Mouse (Mus musculus) lung, postnatal 0 days (tissue): Measurements from ENCODE around the gene Wdr26. TPM values are rescaled to one million over a fixed set of nuclear protein-coding genes. Genes with fewer than 3 reads are reported as not detected.

Source experiments
- ATAC-seq: fragments of 200-750 bp; cut with Nextera tagmentation; 2 replicates; pipeline ENCODE4 v1.8.0; 2017; ENCODE audit warnings: moderate library complexity
- DNase-seq: peaks from one replicate; pipeline ENCODE4 v3.0.0-alpha.2; 2016; ENCODE audit warnings: low spot score
- H3K27ac ChIP-seq: fragments of 300-500 bp; sonication (generic); 2 replicates; pipeline ENCODE4 v1.5.1; 2014; ENCODE audit warnings: antibody characterized with exemption, mild to moderate bottlenecking, low read length, mixed read lengths
- H3K27me3 ChIP-seq: fragments of 300-500 bp; sonication (generic); replicated peaks from 2 replicates; pipeline ENCODE4 v1.6.1; 2014; ENCODE audit warnings: low read length, mixed read lengths; ENCODE audit not compliant: insufficient read depth
- H3K36me3 ChIP-seq: fragments of 300-500 bp; sonication (generic); 2 replicates; pipeline ENCODE4 v1.6.1; 2014; ENCODE audit warnings: low read length, mixed read lengths; ENCODE audit not compliant: insufficient read depth
- H3K4me1 ChIP-seq: fragments of 300-500 bp; sonication (generic); 2 replicates; pipeline ENCODE4 v1.6.1; 2014; ENCODE audit warnings: antibody characterized with exemption, low read depth, low read length, mixed read lengths; ENCODE audit not compliant: insufficient read depth
- H3K4me2 ChIP-seq: fragments of 300-500 bp; sonication (generic); replicated peaks from 2 replicates; pipeline ENCODE4 v1.6.1; 2014; ENCODE audit warnings: low read depth, mild to moderate bottlenecking, low read length, moderate library complexity, mixed read lengths
- H3K4me3 ChIP-seq: fragments of 300-500 bp; sonication (generic); 2 replicates; pipeline ENCODE4 v1.5.1; 2014; ENCODE audit warnings: low read depth, low read length
- H3K9ac ChIP-seq: fragments of 300-500 bp; sonication (generic); replicated peaks from 2 replicates; pipeline ENCODE4 v1.6.1; 2014; ENCODE audit warnings: low read depth, mild to moderate bottlenecking
- H3K9me3 ChIP-seq: fragments of 300-500 bp; sonication (generic); 2 replicates; pipeline ENCODE4 v1.6.1; 2016; ENCODE audit warnings: low read length, mixed read lengths
- CTCF ChIP-seq: IDR thresholded peaks from 2 replicates; pipeline ENCODE4 v1.5.1; 2016; ENCODE audit warnings: antibody characterized with exemption, mild to moderate bottlenecking
- EP300 ChIP-seq: IDR thresholded peaks from 2 replicates; pipeline ENCODE4 v1.6.1; 2016; ENCODE audit warnings: antibody characterized with exemption, mild to moderate bottlenecking, control low read depth
- WGBS: fragments of 180-500 bp; shearing (Covaris S2); extraction: QIAGEN DNeasy Blood & Tissue Kit; methylation state at CpG from one replicate; pipeline ENCODE4 v1.1.7; 2014; 5-methylcytosine and 5-hydroxymethylcytosine counted together
- polyA plus RNA-seq: library from polyadenylated mRNA; unstranded; fragments of >200 nt; fragmentation: Nextera tagmentation; extraction: Ambion mirVana; gene quantifications from 2 replicates; pipeline ENCODE4 v1.2.1, GENCODE M21; 2015

Wdr26 gene
- polyA plus RNA-seq, 1 experiment from 2014 or later = 49.1 TPM

DNA sequence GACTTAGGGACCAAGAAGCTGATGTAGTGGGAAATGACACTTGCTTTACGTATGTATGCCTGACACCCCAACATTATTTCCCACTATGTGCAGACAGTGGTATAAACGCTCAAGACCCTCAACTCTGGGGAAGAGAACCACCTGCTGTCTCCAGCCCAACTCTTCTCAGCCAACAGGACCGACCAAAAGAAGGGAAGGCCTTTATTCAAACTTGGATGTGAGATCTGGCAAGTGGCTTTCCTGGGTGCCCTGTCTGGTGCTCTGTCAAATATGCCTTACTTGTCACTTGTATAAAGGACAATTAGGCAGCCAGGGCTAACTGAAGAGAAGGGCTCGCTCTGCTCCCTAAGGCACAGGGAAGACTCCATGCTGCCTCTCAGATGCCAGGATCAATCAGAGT is 12.4 kb downstream of the Wdr26 start:
- Histone ChIP-seq H3K9me3 (no peaks in the 10 kb centered on the region), H3K9ac (no peak overlapping the region), H3K4me2 (no peak overlapping the region), H3K36me3 (peaks cover 48% of the 10 kb centered on the region), H3K4me1 (no peaks in the 10 kb centered on the region), H3K27me3 (no peaks in the 10 kb centered on the region), H3K4me3 (no peak overlapping the region), H3K27ac (no peak overlapping the region)
- 85% methylated on average over 4 of the region's 4 CpGs for WGBS
- ATAC-seq = no peak
- no peak for DNase-seq
- TF ChIP-seq EP300 (no peak), CTCF (no peak)

DNA sequence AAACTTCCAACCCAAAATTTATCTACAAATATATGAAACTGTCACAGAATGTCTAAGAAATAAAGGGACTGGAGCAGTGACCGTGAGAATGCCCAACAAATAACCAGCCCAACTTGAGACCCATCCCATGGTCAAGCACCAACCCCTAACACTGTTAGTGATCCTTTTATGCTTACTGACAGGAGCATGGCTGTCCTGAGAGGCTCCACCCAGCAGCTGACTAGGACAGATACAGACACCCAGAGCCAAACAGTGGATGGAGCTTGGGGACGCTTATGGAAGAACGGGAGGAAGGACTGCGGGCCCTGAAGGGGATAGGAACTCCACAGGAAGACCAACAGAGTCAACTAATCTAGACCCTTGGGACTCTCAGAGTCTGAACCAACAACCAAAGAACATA is 22.9 kb downstream of the Wdr26 start:
- no peak overlapping the region for H3K27ac ChIP-seq
- no peak overlapping the region for H3K4me3 ChIP-seq
- TF ChIP-seq EP300 (no peak), CTCF (no peak)
- DNase-seq (no peak), ATAC-seq (no peak)
- H3K27me3 ChIP-seq = no peaks in the 10 kb centered on the region
- H3K9me3 ChIP-seq = no peaks in the 10 kb centered on the region
- 97% methylated on average over 4 of the region's 4 CpGs for WGBS
- H3K4me2 ChIP-seq = no peak overlapping the region
- no peaks in the 10 kb centered on the region for H3K4me1 ChIP-seq
- no peak overlapping the region for H3K9ac ChIP-seq
- H3K36me3 ChIP-seq = peaks cover 49% of the 10 kb centered on the region

DNA sequence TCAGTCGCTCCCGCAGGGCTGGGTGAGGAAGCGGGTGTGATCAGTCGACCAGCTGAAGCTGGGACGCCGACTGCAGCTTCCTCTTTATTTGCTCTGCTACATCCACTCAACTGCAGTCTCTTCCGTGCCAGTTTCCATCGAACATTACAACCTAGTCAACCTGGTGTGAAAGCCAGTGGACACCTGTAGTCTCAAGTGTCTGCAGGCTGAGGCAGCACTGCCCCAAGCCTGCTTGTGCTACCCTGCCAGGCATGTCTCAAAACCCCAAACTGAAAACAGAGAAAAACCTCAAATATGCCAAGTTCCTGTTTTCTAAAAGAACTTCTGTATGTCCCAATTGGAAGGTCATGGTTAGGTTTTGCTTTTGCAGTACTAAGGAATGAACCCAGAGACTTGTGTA is 41.6 kb downstream of the Wdr26 start:
- no peak overlapping the region for H3K27ac ChIP-seq
- ATAC-seq (no peak), DNase-seq (peak; percentile 15)
- peaks cover 6% of the 10 kb centered on the region; the same call in 1 of the 2 replicates for H3K36me3 ChIP-seq
- no peaks in the 10 kb centered on the region for H3K9me3 ChIP-seq
- no peak overlapping the region for H3K4me2 ChIP-seq
- H3K27me3 ChIP-seq = no peaks in the 10 kb centered on the region
- no peak for TF ChIP-seq CTCF
- TF ChIP-seq EP300 = no peak
- H3K4me3 ChIP-seq = no peak overlapping the region
- WGBS = 60% methylated on average over 8 of the region's 8 CpGs
- no peak overlapping the region for H3K9ac ChIP-seq
- H3K4me1 ChIP-seq = no peaks in the 10 kb centered on the region

DNA sequence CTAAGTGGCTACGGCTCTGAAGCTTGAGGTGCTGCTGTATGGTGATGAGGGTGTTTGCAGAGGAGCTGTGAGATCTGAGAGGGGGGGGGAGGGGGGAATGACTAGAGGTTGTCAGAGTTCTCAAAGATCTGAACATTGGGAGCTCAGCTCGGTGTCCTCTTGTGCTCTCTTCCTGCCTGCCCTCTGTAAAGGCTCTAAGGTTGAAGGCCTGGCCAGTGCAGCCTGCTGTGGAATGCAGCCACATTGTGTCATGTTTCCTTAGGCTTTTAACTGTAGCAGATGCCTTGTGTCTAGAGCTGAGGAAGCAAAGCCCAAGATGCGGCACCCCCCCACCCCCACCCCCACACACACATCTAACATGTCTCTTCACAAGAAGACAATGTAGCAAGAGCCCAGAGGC is 43.4 kb downstream of the Wdr26 start:
- no peak for ATAC-seq
- WGBS = 61% methylated on average over 3 of the region's 3 CpGs

DNA sequence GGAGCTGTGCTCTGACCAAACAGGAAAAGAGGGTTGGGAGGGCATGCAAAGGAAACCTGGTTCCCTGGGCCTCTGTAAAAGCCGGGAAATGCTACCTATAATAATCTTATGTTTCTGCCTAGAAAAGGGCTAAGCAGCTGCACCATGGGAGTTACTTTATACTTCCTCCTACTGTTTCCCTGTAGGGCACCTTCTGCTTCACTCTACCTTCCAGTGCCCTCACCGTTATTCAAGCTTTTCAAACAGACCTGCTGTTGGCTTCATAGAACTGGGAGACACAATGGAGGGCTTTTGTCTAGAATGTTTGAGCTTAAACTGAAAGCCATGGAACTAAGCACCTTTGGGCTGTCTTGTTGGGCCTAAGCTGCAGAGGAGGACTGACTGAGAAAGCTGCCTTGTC is 44.0 kb downstream of the Wdr26 start:
- no peak overlapping the region for H3K9ac ChIP-seq
- no peak for TF ChIP-seq EP300
- no peak for TF ChIP-seq CTCF
- ATAC-seq (no peak), DNase-seq (no peak)
- 75% methylated on average over 2 of the region's 2 CpGs for WGBS
- no peak overlapping the region for H3K4me3 ChIP-seq
- H3K36me3 ChIP-seq = peaks cover 7% of the 10 kb centered on the region; the same call in 1 of the 2 replicates
- no peak overlapping the region for H3K27ac ChIP-seq
- no peaks in the 10 kb centered on the region for H3K27me3 ChIP-seq
- no peaks in the 10 kb centered on the region for H3K9me3 ChIP-seq
- H3K4me1 ChIP-seq = no peaks in the 10 kb centered on the region
- no peak overlapping the region for H3K4me2 ChIP-seq

More for the DNA sequence above, 43.4 kb downstream of the Wdr26 start:
- H3K9ac ChIP-seq = no peak overlapping the region
- H3K9me3 ChIP-seq = no peaks in the 10 kb centered on the region
- peaks cover 7% of the 10 kb centered on the region; the same call in 1 of the 2 replicates for H3K36me3 ChIP-seq
- no peaks in the 10 kb centered on the region for H3K4me1 ChIP-seq
- TF ChIP-seq CTCF (no peak), EP300 (no peak)
- no peak overlapping the region for H3K27ac ChIP-seq
- DNase-seq = no peak
- H3K27me3 ChIP-seq = no peaks in the 10 kb centered on the region
- H3K4me3 ChIP-seq = no peak overlapping the region
- H3K4me2 ChIP-seq = no peak overlapping the region

DNA sequence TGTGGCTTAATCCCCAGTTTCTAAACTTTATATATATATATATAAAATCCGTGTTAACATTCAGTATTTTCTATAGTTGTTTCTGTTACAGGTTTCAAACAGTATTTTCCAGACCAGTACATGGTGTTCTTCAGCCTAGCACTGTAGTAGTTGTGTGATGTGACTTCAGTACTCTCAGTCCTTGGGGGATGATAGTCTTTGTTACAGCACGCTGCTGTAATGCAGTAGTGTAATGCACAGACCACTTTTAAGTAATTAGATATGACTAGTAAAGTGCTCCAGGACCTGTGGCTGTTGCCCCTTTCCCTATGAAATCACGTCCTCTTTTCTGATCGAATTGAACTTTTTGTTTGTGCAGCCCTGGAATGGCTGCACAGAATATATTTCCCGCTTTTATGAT is 60.3 kb downstream of the Wdr26 start:
- Histone ChIP-seq H3K4me2 (peak overlapping the region; percentile 88), H3K27ac (no peak overlapping the region), H3K9ac (peak overlapping the region; percentile 77; the same call in 1 of the 2 replicates), H3K4me1 (peaks cover 6% of the 10 kb centered on the region; the same call in 1 of the 2 replicates), H3K4me3 (peak overlapping the region; percentile 85), H3K36me3 (no peaks in the 10 kb centered on the region), H3K9me3 (no peaks in the 10 kb centered on the region), H3K27me3 (no peaks in the 10 kb centered on the region)
- TF ChIP-seq CTCF = no peak
- TF ChIP-seq EP300 = no peak
- 30% methylated on average over 5 of the region's 5 CpGs for WGBS
- ATAC-seq = no peak
- DNase-seq = no peak
